Mouse (Mus musculus): ENCODE measurements around the gene Myo1b. TPM values are rescaled to one million over a fixed set of nuclear protein-coding genes. Genes with fewer than 3 reads are reported as not detected.

Myo1b gene
- total and polyA plus RNA-seq, 3 experiments = not detected

- no peak for TF ChIP-seq RCOR1 (IDR thresholded peaks at IDR 0.05; ENCODE audit: low read depth, low read length)
- no peak for TF ChIP-seq MAZ (IDR thresholded peaks at IDR 0.05; ENCODE audit: low read depth, low read length)
- TF ChIP-seq MYC (IDR thresholded peaks at IDR 0.05; ENCODE audit: low read depth, low read length) = no peak
- no peak for TF ChIP-seq ZNF384 (IDR thresholded peaks at IDR 0.05; ENCODE audit: low read depth, low read length)
- no peak for TF ChIP-seq HCFC1 (IDR thresholded peaks at IDR 0.05; ENCODE audit: low read depth, low read length)
- no peak for TF ChIP-seq BHLHE40 (IDR thresholded peaks at IDR 0.05; ENCODE audit: borderline replicate concordance, low read depth, low read length)
- no peak overlapping the region for H3K9ac ChIP-seq (ENCODE audit: control insufficient read depth, low read depth, low read length, poor library complexity, severe bottlenecking)
- H3K27ac ChIP-seq (ENCODE audit: control insufficient read depth, low read depth, low read length) = no peak overlapping the region
- no peaks in the 10 kb centered on the region for H3K4me1 ChIP-seq (ENCODE audit: control insufficient read depth in 1 of 2, insufficient read depth in 2 of 2, low read length in 2 of 2)
- no peaks in the 10 kb centered on the region for H3K9me3 ChIP-seq (replicated peaks; ENCODE audit: insufficient read depth, low read length)
- H3K79me2 ChIP-seq (ENCODE audit: control insufficient read depth, insufficient read depth, low read length, poor library complexity) = no peaks in the 10 kb centered on the region
- no peak for DNase-seq (ENCODE audit: low read depth, low spot score)
- H3K27me3 ChIP-seq (ENCODE audit: control insufficient read depth in 1 of 2, insufficient read depth in 2 of 2, low read length in 2 of 2) = no peaks in the 10 kb centered on the region
- no peaks in the 10 kb centered on the region for H3K36me3 ChIP-seq (ENCODE audit: control insufficient read depth in 1 of 2, insufficient read depth in 2 of 2, low read length in 2 of 2)
- H3K4me3 ChIP-seq (ENCODE audit: control insufficient read depth in 1 of 2, insufficient read depth in 1 of 2, low read depth in 2 of 2, low read length in 2 of 2) = no peak overlapping the region
Measured at GRCm38 (mm10) chr1:51706106-51706505, 209.8 kb downstream of the Myo1b start.

- no peaks in the 10 kb centered on the region for H3K36me3 ChIP-seq (ENCODE audit: control insufficient read depth in 1 of 2, insufficient read depth in 2 of 2, low read length in 2 of 2)
- H3K9ac ChIP-seq (ENCODE audit: control insufficient read depth, low read depth, low read length, poor library complexity, severe bottlenecking) = no peak overlapping the region
- DNase-seq (ENCODE audit: low read depth, low spot score) = no peak
- H3K79me2 ChIP-seq (ENCODE audit: control insufficient read depth, insufficient read depth, low read length, poor library complexity) = no peaks in the 10 kb centered on the region
- H3K4me1 ChIP-seq (ENCODE audit: control insufficient read depth in 1 of 2, insufficient read depth in 2 of 2, low read length in 2 of 2) = no peaks in the 10 kb centered on the region
- no peak for TF ChIP-seq ELF1 (IDR thresholded peaks at IDR 0.05; ENCODE audit: low read depth, low read length)
- no peak overlapping the region for H3K4me3 ChIP-seq (ENCODE audit: control insufficient read depth in 1 of 2, insufficient read depth in 1 of 2, low read depth in 2 of 2, low read length in 2 of 2)
- H3K9me3 ChIP-seq (replicated peaks; ENCODE audit: insufficient read depth, low read length) = no peaks in the 10 kb centered on the region
- H3K27me3 ChIP-seq (ENCODE audit: control insufficient read depth in 1 of 2, insufficient read depth in 2 of 2, low read length in 2 of 2) = no peaks in the 10 kb centered on the region
- H3K27ac ChIP-seq (ENCODE audit: control insufficient read depth, low read depth, low read length) = no peak overlapping the region
Measured at GRCm38 (mm10) chr1:51704610-51705009, 211.3 kb downstream of the Myo1b start.

Other genes with a start within 250 kb of the Myo1b start
- gene Stat4, start 71.1 kb upstream of the Myo1b start, total RNA-seq (2012; rRNA removed) = not detected in 2 replicates
- gene Stat4, start 71.1 kb upstream of the Myo1b start, polyA plus RNA-seq (2012; ENCODE audit: insufficient read depth in 1 of 2, insufficient read length in 2 of 2, low read depth in 1 of 2, low replicate concordance in 2 of 2, missing spikeins in 1 of 2) = not detected
- 8.0 and 9.7 TPM in 2 replicates for gene Stat1, start 203.4 kb upstream of the Myo1b start, total RNA-seq (2012; rRNA removed)
- gene Stat1, start 203.4 kb upstream of the Myo1b start, polyA plus RNA-seq (2012; ENCODE audit: insufficient read depth in 1 of 2, insufficient read length in 2 of 2, low read depth in 1 of 2, low replicate concordance in 2 of 2, missing spikeins in 1 of 2) = 10 to 100 TPM; 10.9 to 44.0 TPM

All from MEL (cell line).